Mouse (Mus musculus) skeletal muscle tissue, postnatal 0 days (tissue): Measurements from ENCODE around the gene Il6ra. TPM values are rescaled to one million over a fixed set of nuclear protein-coding genes. Genes with fewer than 3 reads are reported as not detected.

Experiments used
- polyA plus RNA-seq: library from polyadenylated mRNA; unstranded; fragments of >200 nt; fragmentation: Nextera tagmentation; extraction: Ambion mirVana; gene quantifications from 2 replicates; pipeline ENCODE4 v1.2.1, GENCODE M21; 2015

Il6ra gene
- 2.2 and 4.3 TPM in 2 replicates for polyA plus RNA-seq

DNA sequence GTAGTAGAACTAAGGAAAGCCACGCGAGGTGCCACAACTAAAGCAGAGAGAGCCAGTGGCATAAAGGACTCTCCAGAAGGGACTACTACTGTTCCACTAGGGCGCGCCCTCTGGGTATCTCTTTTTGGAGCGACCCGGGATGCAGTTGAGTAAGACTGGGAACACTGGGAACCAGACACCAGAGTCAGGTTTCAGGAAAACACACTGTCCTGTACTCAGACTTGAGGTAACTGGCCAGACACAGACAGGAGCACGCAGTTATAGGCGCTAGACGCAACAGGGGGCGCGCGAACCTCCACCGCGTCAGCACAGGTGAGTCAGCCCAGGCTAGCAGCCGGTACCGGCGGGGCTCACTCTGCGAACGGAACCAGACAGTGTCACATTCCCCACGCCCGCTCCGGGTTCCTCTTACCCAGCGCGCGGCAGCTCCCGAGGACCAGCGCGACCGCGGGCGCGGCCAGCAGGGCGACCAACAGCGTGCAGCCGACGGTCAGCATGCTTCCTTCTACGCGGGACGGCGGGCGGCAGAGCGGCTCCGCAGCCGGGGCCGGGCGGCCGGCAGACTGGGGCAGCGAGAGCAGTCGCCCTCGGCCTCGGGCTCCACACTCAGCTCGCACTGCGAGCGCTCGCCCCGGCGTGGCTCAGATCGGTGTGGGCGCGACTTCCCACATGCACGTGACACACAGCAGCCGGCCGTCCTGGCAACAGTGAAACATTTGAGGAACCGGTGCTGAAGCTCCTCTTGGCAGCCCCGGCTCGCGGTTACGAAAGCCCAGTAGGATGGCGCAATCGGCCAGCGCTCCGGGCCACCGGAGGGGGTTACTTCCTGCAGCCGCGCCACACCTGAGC is at the start of gene Il6ra:
Gene Il6ra, minus strand, starts transcription at position 654 of the 849 bp plus-strand sequence.

DNA sequence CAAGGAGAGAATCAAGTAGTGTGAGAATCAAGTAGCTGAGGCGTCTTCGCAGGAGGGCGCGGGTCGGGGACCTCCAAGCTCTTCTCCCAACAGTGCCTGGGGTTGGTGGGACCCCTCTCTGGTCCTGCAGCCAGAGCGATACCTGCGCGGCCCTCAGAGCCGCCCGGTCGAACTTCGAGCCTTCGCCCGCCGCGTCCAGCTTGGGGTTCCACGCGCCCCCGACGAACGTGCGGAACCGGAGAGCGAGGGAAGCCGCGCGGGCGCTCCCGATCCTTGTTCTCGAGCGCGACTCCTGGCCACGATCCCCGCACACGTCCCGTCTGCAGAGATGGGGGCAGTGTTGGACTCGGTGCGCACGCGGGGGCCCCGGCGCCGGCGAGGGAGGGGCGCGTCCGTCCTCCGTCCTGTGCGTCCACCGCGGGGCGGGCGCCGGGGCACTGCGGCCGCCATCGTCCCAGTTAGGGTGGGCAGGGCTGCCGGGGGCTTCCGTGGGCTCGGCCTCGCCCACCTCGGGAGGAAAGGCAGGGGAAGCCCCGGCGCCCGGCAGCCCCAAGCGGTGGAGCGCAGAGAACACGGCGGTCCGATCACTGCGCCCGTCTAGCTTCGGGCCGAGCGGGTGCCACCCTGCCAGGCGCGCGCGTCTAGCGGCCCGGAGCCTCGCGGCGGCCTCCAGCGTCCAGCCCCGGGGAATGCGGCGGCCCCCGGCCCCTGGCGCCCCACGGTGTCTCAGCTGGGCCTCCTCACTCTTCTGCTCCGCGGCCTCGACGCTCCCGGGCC is 82.0 kb downstream of the Il6ra start, which contains the start of gene She:
Gene She, plus strand, starts transcription at position 556 of the 777 bp plus-strand sequence.

Other genes starting within 250 kb of the Il6ra start
- 2.7 and 3.3 TPM in 2 replicates for gene Adar, start 198.2 kb downstream of the Il6ra start, polyA plus RNA-seq
- 0.16 and 0.17 TPM in 2 replicates for gene Chrnb2, start 148.6 kb downstream of the Il6ra start, polyA plus RNA-seq
- 3.6 and 4.6 TPM in 2 replicates for gene Ube2q1, start 139.6 kb downstream of the Il6ra start, polyA plus RNA-seq
- 2.6 and 3.3 TPM in 2 replicates for gene She, start 81.8 kb downstream of the Il6ra start, polyA plus RNA-seq
- gene Atp8b2, start 50.3 kb upstream of the Il6ra start, polyA plus RNA-seq, result 5.5 and 6.2 TPM in 2 replicates
- gene Hax1, start 85.6 kb upstream of the Il6ra start, polyA plus RNA-seq, result 83.3 and 94.4 TPM in 2 replicates
- 144 and 154 TPM in 2 replicates for gene 4933434E20Rik, start 138.4 kb upstream of the Il6ra start, polyA plus RNA-seq
- gene Ubap2l, start 139.4 kb upstream of the Il6ra start, polyA plus RNA-seq, result 98.2 and 106 TPM in 2 replicates
- gene Tpm3, start 159.5 kb upstream of the Il6ra start, polyA plus RNA-seq, result 617 and 733 TPM in 2 replicates
- 0.02 and 0.03 TPM in 2 replicates for gene Nup210l, start 190.9 kb upstream of the Il6ra start, polyA plus RNA-seq